Mouse (Mus musculus) cerebellum, postnatal 4 days (tissue): Measurements from ENCODE around the gene Ina.
"Not testable (repeated sequence)": the region's sequence is repeated elsewhere in the genome, so short reads cannot be mapped to it uniquely, and the experiment has no call there.

Experiments
- DNase-seq, 2 experiments: peaks; one replicate each; pipeline ENCODE4 v3.0.0; 2022; ENCODE audit warnings: low spot score in 2 of 2, mixed read lengths in 1 of 2

Gene Ina

DNA sequence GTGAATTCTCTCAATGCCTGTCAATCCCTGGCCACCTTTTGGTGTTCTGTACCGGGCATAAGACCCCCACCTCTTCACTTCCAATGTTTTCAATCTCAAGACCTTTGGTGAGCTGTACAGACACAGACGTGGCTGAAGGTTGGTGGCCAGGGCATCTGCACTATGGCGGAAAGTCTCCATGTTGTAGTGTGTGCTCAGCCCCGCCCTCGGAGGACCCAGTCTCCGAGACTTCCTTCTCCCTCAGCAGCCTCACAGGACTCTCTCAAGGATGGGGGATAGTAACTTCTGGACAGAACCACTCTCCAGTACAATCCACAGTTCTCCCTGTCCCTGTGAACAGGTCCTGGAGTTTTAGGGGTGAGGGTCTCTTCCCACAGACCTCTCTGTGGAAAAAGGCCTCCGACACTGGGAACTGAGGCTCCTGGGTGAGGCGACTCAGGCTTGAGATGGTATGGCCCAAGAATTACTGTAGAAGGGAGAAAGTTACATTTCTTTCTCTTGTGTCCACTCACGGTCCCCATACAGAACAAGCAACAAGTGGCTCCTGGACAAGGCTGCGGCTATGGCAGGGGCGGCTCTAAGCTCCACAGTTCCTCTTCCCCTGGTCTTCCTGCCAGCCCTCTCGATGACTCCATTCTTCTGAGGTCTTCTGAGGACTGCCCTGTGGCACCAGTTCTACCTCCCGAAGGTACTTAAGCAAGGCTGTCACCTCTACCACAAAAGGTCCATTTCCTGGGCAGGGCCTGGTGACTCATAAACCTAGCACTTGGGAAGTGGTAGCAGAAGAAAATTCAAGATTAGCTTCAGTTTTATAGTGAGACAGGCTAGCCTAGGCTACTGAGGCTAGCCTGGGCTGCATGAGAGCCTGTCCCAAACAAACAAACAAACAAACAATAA, 29.5 kb upstream of the Ina start:
- no peak for DNase-seq

DNA sequence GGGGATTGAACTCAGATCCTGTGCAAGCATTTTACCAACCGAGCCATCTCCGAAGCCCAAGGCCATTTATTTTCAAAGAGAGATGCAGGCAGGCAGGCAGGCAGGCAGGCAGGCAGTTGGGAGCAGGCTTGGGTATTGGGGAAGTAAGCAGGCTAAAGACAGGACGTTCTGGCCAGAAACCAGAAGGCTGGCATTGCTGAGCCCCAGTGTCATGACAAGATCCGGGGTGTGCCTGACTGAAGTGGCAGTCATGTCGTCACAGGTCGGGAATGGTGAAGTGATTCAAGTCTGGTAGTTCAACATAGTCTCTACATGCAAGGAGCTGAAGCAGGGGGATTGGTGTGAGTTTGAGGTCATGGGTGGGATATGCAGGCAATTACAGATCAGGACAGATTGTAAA, 26.9 kb upstream of the Ina start:
- DNase-seq = no peak

DNA sequence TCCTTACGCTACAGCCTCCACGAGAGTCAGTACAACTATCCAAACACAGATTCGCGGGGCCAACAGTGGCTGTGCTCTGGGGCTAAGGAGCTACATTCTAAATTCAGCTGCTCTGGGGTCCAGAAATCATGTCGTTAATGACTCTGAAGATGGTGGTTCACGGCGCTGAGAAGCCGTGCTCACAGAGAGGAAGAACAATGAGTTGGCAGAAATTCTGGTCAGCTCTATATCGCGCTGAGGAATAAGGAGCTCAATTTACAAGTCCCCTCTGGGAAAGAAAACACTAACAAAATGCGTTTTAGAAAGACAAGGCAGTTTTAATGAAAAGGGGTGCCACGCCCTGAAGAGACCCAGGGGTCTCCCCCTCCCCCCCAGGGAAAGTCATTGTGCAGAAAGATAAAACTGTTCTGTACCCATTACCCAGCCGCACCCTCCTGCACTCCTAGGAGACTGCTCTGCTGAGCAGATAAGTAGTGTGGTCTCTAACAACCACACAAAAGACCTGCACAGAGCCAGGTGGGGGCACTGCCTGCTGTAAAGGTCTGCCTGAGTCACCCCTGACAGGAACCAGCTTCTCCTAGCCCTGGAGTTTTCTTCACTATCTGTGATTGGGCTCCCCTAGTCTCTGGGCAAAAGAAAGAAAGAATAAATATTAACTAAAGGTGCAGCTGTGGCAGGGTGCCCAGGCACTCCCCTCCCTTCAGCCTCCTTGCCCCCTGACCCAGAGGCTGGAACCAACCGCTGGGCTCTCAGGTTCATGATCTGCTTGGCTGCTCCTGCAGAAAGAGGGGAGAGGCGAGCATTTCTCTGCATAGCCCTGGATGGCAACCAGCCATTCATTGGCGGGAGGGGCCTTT, 26.0 kb upstream of the Ina start:
- no peak for DNase-seq

DNA sequence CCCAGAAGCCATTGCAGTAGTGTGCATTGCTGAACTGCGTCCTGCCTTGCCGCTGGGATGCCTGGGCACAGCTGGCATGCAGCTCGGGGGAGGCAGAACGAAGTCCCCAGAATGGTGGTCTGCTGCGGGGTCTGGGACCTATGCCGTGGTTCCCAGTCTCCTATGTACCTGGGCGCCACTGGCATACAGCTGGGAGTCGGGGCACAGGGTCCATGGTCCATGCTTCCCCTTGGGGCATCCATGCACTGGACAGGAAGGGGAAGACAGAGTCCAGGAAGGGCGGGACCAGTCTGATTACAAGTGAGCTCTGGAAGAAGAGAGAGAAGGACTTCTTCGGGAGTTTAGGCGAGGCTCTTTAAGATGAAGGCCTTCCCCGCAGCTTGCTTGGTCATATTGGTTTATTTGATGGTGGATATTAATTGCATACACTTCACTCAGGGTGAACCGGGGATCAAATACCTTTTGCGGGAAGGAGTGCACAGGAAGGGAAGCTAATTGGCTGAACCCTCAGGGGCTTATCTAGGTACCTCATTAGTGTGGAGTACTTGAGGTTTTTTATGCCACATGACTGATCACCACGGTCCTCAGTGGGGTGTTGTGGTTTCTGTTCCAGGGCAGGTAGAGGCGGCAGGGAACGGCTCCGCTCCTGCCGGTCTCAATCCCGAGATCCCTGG, 24.9 kb upstream of the Ina start:
- DNase-seq = no peak

DNA sequence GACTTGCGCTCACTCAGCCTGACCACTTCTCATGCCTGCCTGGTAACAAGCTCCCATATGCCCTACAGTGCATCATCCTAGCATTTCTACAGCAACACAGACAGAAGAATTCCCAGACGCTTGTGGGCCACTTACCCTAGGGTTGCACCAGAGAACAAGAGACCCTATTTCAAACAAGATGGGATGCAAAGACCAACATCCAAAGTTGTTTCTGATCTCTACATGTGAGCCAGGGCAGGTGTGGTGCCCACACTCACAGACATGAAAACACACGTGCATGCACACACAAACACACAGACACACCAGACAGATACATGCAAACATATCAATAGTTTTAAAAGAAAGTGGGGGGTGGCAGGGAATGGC, 24.4 kb upstream of the Ina start:
- DNase-seq = no peak

DNA sequence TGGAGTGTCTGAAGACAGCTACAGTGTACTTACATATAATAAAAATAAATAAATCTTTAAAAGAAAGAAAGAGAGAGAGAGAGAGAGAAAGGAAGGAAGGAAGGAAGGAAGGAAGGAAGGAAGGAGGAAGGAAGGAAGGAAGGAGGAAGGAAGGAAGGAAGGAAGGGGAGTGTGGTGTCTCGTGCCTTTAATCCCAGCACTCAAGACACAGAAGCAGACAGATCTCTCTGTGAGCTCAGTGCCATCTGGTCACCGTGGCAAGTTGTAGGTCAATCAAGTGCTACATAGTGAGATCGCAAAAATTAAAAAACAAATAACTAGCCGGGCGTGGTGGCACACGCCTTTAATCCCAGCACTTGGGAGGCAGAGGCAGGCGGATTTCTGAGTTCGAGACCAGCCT, 23.9 kb upstream of the Ina start:
- not testable (repeated sequence) for DNase-seq

DNA sequence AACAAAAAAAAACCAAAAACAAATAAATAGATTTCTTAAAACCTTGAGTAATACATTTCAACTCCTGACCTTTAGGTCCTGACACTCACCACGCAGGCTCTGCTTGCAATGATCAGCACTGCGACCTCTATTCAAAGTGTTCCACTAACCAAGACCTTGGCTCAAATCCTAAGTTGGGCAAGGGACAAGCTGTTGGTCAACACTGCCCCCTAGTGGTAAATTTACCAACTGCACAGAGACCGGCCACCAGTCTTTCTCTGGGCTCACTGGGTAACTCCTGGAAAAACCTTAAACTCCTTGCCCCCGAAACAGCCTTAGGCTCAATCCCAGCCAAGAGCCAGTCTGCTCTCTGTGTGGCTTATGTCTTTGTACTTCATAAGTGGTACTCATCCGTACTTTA, 23.4 kb upstream of the Ina start:
- peak; percentile 77 to 90 for DNase-seq

DNA sequence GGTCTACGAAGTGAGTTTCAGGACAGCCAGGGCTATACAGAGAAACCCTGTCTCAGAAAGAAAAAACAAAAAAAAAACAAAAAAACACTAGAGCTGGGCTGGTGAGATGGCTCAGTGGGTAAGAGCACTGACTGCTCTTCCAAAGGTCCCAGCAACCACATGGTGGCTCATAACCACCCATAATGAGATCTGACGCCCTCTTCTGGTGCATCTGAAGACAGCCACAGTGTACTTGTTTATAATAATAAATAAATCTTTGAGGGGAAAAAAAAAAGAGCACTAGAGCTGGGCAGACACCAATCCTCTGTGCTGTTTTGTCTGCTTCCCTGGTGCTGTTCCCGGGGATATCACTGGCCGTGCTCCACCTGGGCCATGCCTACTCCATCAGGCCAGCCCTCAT, 22.2 kb upstream of the Ina start:
- not testable (repeated sequence) for DNase-seq

DNA sequence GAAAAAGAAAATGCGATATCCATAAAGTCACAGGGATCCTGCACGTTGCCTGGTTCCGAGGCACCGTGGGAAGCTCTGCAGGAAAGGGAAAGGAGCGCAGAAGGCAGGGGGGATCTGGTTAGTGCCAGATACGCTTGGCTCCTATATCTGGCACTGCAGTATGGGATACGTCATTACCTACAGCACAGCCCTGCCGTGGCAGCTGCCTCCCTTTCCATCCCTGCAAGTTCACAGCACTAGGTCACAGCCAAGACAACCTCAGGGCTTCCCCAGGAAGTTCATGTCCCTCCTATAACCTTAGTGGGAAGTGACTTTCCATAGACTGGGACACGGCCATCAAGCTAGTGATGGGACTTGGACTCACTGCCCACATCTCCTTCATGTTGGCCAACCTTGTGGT, 18.4 kb upstream of the Ina start:
- no peak for DNase-seq

DNA sequence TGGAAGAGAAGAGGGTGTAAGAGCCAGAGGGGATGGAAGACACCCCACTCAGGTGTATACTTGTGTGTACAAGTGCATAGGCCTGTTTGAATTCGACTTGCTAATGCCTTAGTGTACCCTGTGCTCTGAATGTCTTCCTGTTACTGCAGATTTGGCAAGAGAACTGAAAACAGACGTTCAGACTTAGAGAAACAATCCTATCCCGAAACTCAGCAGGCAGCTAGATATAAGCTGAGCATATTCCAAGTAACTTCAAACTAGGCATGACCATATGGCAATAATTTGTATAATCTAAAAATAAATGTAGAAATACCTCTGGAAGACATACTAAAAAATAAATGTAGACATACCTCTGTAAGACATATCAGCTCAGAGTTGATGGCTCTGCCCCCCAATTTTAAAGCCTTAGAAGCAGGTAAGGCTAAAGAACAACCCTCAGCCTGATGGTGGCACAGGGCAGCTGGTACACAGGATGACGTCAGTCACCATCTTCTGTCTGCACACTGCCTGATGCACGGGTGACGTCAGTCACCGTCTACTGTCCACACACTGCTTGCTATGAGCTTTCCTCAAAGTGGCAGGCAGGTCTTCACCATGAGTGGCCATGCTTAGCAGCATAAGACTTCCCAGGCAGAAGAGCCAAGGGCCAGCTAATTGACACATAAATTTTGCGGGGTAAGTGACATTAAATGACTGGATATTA, 16.2 kb upstream of the Ina start:
- no peak for DNase-seq

DNA sequence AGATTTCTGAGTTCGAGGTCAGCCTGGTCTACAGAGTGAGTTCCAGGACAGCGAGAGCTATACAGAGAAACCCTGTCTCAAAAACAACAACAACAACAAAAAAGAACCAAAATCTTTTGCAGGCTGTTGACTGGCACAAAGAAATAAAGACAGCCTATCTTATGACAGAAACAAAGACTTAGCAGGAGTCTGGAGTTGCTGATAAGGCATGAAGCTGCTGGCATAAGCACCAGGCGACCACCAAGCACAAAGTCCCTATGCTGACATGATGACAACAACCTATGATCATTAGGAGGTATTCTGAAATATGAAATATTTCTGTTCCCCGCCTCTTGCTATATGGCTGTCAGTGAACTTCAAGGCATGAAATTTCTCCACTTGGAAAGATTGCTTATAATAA, 15.5 kb upstream of the Ina start:
- no peak for DNase-seq

DNA sequence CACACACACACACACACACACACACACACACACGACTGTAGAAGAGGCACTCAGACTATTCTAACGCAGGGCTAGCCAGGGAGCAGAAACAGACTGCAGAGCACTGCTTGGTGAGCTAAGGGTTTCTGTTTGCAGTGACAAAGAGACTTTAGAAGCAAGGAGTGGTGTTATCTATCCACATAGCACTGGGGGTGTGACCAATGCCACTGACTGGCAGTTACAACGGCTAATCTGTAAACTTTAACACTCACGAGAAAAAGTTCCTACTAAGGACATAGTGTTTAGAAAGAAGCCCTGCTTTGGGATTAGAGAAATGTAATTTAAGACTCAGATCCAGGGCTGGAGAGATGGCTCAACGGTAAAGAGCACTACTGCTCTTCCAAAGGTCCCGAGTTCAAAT, 14.7 kb upstream of the Ina start:
- no peak for DNase-seq

DNA sequence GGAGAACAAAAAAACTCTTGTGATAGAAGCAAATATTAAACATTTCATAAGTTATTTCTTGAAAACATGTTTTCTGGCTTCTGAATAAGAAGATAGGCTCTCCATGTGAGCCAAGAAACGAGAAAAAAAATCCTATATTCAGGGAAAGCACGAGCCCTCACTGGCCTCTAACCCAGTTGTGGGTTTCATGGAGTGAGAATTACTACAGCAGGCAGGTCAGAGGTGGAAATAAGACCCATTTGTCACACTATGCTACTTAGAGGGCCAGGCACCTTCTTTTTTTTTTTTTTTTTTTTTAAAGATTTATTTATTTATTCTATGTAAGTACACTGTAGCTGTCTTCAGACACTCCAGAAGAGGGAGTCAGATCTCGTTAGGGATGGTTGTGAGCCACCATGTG, 14.1 kb upstream of the Ina start:
- DNase-seq = not testable (repeated sequence)

DNA sequence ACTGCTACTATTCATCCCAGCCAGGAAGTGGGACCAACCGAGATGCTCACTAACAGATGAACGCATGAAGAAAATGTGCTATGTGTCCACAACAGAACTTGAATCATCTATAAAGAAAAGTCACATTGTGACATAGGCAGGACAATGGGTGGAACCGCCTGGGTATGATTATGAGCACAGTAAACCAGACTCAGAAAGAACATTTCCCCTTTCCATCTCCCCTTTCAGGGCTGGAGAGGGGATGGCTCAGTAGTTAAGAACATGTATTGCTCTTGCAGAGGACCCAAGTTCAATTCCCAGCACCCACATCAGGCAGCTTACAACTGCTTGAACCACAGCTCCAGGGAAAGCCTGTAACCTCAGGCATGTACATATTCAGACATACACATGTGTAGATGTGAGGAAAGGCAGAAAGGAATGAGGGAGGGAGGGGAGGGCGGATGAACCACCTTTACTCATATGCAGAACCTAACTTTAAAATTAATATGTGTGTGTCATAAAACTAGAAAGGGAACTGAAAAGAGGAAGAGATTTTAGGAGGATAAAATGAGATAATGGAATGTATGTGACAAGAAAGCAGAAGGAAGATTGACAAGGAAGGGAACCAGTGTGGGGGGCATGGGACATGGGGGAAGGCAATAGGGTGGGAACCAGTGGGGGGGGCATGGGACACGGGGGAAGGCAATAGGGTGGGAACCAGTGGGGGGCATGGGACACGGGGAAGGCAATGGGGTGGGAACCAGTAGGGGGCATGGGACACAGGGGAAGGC, 10.6 kb upstream of the Ina start:
- DNase-seq = no peak

DNA sequence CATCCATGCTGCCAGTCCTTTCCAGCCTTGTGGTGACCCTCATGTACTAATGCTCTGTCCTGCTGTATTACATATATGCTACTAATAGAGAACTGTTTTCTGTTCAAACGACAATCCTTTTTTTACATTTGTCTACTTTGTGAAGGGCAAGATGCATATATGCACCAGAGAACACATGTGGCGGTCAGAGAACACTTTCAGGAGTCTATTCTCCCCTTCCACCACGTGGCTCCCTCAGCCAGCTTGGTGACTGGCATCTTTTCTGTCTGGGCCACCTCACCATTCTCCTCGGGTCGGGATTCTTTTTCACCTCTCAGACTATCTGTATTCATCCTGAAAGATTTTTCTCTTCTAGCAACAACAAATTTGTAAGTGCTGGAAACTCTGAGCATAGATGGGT, 8.6 kb upstream of the Ina start:
- DNase-seq = no peak

DNA sequence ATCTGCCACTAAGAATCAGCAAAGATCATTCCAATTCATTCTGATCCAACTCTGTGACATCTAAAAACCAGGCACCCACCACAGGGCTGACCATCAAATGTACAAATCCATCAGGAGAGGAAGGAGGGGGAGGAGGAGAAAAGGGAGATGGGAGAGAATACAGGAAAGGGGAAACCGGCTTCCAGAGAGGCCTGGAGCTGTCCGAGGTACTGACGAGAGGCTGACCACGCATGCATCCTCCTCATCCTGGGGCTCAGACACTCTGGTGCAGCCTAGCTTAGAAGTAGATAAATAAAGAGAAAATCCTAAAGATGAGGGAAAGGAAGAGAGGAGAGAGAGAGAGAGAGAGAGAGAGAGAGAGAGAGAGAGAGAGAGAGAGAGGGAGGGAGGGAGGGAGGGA, 8.2 kb upstream of the Ina start:
- DNase-seq = no peak

DNA sequence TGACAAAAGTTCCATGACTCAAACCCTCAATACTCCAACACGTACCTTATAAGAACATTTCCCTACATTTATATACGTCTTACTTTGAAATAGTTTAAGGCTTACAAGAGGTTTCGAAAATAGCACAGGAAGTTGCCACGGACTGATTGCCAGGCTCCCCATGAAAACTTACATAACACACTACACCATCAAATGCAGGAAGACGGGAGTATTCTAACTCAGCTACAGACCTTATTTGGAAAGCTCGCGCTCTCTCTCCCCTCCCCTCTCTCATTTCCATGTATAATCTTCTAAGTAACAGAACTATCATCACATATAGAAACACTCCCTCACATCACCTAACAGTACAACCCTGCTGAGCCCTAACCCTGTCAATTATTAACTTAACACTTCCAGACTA, 5.1 kb upstream of the Ina start:
- DNase-seq = no peak

DNA sequence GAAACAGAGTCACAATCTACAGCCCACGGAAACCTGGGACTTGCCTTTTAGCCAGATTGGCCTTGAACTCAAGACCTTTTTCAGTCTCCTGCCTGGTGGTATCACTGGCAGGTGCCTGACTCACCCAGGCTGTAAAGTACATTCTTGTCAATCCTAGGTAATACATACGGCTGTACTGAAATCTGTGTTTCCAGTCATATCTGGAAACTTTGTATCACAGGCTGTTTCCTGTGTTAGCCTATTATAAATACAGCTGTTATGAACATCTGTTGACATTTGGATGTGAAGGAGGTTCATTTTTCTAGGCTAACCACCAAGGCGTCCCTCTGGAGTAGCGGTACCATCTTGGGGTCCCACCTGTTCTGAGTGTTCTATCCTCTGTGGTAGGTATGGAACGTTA, 4.6 kb upstream of the Ina start:
- no peak for DNase-seq

DNA sequence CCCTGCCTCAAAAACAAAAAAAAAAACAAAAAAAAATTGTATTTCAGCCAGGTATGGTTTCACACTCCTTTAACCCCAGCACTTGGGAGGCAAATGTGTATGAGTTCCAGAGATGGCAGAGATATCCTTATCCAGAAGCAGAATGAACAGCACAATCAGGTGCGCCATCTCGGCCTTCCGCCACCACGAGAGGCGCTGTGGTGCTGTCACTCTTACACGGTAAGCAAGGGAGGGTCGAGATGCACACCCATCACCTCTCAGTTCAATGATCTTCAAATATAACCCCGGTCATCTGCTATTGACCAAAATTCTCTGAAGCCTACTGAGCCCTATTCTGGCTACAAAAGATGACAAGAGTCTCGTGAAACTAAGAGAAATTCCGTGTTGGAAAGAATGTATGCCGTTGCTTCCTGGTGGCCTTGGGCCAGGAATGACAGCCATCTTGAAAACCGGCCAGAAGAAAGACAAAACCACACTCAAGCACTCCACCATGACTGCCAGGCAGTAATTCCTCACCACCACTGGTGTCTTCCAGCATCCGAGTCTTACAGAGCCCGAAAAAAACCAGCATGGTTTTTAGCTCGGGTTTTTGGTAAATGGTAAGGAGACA, 1.9 kb upstream of the Ina start:
- DNase-seq = no peak

DNA sequence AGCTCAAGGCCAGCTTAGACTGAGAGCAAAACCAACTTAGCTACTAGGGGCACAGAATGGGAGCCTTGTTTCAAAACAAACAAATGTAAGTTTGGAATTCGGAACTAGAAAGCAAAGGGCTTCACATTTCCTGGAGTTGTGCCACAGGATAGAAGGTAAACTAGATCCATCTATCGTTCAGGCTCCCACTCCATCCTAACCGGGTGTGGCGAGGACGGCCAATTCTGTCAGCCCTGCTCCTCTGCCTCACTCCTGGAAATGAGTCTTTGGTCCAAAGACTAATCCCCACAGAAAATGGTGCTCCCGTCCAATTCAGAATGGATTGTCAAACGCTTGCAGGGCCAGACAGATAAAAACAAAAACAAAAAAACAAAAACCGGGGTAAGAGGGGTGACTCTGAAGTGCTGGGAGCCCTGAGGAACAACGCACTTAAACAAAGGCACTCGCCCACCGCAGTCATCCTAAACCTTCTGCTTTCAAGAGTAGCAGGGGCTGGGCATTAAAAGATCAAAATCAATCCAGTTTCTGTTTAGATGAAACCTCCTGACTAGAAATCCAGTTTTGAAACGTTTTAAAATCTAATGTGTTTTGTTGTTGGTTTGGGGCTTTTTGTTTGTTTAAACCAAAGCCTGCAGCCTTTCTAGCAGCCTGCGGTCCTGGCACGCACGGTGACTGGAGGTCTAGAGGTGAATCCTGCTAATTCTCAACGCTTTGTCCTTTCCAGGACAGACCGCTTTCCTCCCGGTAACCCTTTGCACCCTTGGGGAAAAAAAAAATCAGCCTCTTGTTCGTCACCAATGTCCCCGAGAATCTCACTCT, 949 bp upstream of the Ina start:
- no peak for DNase-seq
